Mouse (Mus musculus) layer of hippocampus, postnatal 36 days (tissue): Measurements from ENCODE around the gene Epn1. TPM values are rescaled to one million over a fixed set of nuclear protein-coding genes. Genes with fewer than 3 reads are reported as not detected.

ENCODE experiments used
- DNase-seq, 2 experiments: peaks; one replicate each; pipeline ENCODE4 v3.0.0; 2022
- total RNA-seq, 2 experiments: library from RNA; stranded (reverse); gene quantifications; 2 replicates each; pipeline ENCODE4 v1.2.3; 2021

Epn1 gene
- 100 to 1,000 TPM; 523 to 530 TPM for total RNA-seq

- DNase-seq: peak; percentile 97
Observed at GRCm38 (mm10) chr7:5080010-5080751, at the start of gene Epn1. Gene Epn1 (plus strand): TSS chr7:5080235.

GRCm38 (mm10) chr7:5030554-5031275 lies 49.3 kb upstream of the Epn1 start:
- DNase-seq: no peak

GRCm38 (mm10) chr7:5031496-5031895 lies 48.5 kb upstream of the Epn1 start:
- no peak for DNase-seq

- DNase-seq: no peak
Observed at GRCm38 (mm10) chr7:5033818-5034217, 46.2 kb upstream of the Epn1 start, which contains the start of gene 4632433K11Rik. Gene 4632433K11Rik (plus strand): TSS chr7:5034118.

GRCm38 (mm10) chr7:5035628-5036027 lies 44.4 kb upstream of the Epn1 start:
- DNase-seq: no peak

- no peak for DNase-seq
Observed at GRCm38 (mm10) chr7:5036136-5036535, 43.9 kb upstream of the Epn1 start.

- DNase-seq: no peak
Observed at GRCm38 (mm10) chr7:5037026-5037425, 43.0 kb upstream of the Epn1 start.

GRCm38 (mm10) chr7:5037467-5037866 lies 42.6 kb upstream of the Epn1 start:
- DNase-seq: no peak

- DNase-seq: peak; percentile 94
Observed at GRCm38 (mm10) chr7:5038109-5038732, 41.8 kb upstream of the Epn1 start, which contains the start of gene Zfp784. Gene Zfp784 (minus strand): TSS chr7:5038446.

GRCm38 (mm10) chr7:5038940-5039339 lies 41.1 kb upstream of the Epn1 start:
- DNase-seq: no peak

GRCm38 (mm10) chr7:5044981-5045380 lies 35.1 kb upstream of the Epn1 start:
- DNase-seq: no peak

GRCm38 (mm10) chr7:5046112-5046511 lies 33.9 kb upstream of the Epn1 start:
- no peak for DNase-seq

GRCm38 (mm10) chr7:5047313-5047712 lies 32.7 kb upstream of the Epn1 start:
- no peak for DNase-seq

- peak; percentile 79 to 81 for DNase-seq
Observed at GRCm38 (mm10) chr7:5051193-5052192, 28.5 kb upstream of the Epn1 start, which contains the start of gene Zfp580. Gene Zfp580 (plus strand): TSS chr7:5051538.

GRCm38 (mm10) chr7:5052438-5052837 lies 27.6 kb upstream of the Epn1 start:
- no peak for DNase-seq

GRCm38 (mm10) chr7:5052931-5053343 lies 27.1 kb upstream of the Epn1 start:
- no peak for DNase-seq

GRCm38 (mm10) chr7:5053456-5054179 lies 26.4 kb upstream of the Epn1 start:
- no peak for DNase-seq

GRCm38 (mm10) chr7:5056651-5057263 lies 23.3 kb upstream of the Epn1 start:
- DNase-seq: peak; percentile 73 to 75

GRCm38 (mm10) chr7:5057381-5057780 lies 22.7 kb upstream of the Epn1 start:
- no peak for DNase-seq

GRCm38 (mm10) chr7:5057804-5058203 lies 22.2 kb upstream of the Epn1 start:
- DNase-seq: no peak

GRCm38 (mm10) chr7:5058631-5059030 lies 21.4 kb upstream of the Epn1 start:
- no peak for DNase-seq
